Comparison of ENCODE assay signal across 23 mouse cellular contexts in the genomic region with DNA sequence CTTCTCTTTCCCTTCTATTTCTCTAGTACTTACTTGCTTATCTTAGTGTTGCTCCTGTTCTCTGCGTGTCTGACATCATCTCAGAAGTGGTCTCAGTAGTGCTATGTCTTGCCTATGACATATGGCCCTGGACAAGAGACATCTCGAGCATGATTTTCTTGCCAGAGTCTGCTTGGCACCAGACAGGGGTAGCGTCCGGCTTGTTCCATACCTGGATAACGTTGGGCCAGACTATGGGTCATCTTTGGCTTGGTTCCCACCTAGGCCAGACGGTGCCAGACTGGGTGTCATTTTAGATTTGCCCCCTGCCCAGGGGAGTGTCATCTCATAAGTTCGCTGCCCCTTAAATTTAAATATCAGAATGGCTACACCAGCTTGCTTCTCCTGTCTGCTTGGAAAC.
DNase-seq lines count a peak whose midpoint lies in the region; ATAC-seq and TF ChIP-seq lines count a peak whose summit lies in the region.
"Had no signal": no experiment of that assay in that cellular context is flagged by ENCODE, and none has a peak within 500 bp of the region (broad histone marks: within the 10 kb centered on the region; RNA-seq: fewer than 3 reads in every experiment).

No protein-coding gene starts in this region.

- no peak overlapping the region for H3K9ac ChIP-seq in hindbrain, postnatal 0 days (replicated peaks; ENCODE audit: low read length)
- H3K9ac ChIP-seq: embryonic facial prominence, embryonic 12.5 days; forebrain, embryonic 12.5 days; hindbrain, embryonic 13.5 days; intestine, embryonic 15.5 days had no signal

- no peak for TF ChIP-seq CTCF in hindbrain, postnatal 0 days (IDR thresholded peaks at IDR 0.05; ENCODE audit: low read depth)

- H3K4me2 ChIP-seq in hindbrain, postnatal 0 days (ENCODE audit: low read depth, low read length), result no peak overlapping the region
- H3K4me2 ChIP-seq: embryonic facial prominence, embryonic 12.5 days; forebrain, embryonic 12.5 days; heart, embryonic 11.5 days; hindbrain, embryonic 13.5 days; intestine, embryonic 15.5 days had no signal

- H3K4me1 ChIP-seq in hindbrain, postnatal 0 days (ENCODE audit: insufficient read depth, low read length), result no peaks in the 10 kb centered on the region
- no peaks in the 10 kb centered on the region for H3K4me1 ChIP-seq in hindbrain, embryonic 10.5 days (replicated peaks)
- H3K4me1 ChIP-seq: embryonic facial prominence, embryonic 12.5 days; forebrain, embryonic 12.5 days; hindbrain, embryonic 13.5 days; intestine, embryonic 15.5 days had no signal

- H3K36me3 ChIP-seq in hindbrain, postnatal 0 days (ENCODE audit: insufficient read depth, low read length), result no peaks in the 10 kb centered on the region
- H3K36me3 ChIP-seq in hindbrain, embryonic 10.5 days, result no peaks in the 10 kb centered on the region
- H3K36me3 ChIP-seq: embryonic facial prominence, embryonic 12.5 days; forebrain, embryonic 12.5 days; G1E; hindbrain, embryonic 13.5 days; intestine, embryonic 15.5 days had no signal

- 83% methylated on average over 7 of the region's 7 CpGs for WGBS in hindbrain, postnatal 0 days
- 92% methylated on average over 7 of the region's 7 CpGs for WGBS in hindbrain, embryonic 10.5 days

- no peak for ATAC-seq in hindbrain, postnatal 0 days
- no peak for ATAC-seq in frontal cortex, adult (ENCODE audit: low TSS enrichment)
- ATAC-seq: CD4-positive, CD25-positive, alpha-beta regulatory T cell, adult 4 months; forebrain, embryonic 16.5 days; intestine, embryonic 15.5 days had no signal

- no peak overlapping the region for H3K27ac ChIP-seq in hindbrain, postnatal 0 days
- H3K27ac ChIP-seq in hindbrain, embryonic 10.5 days, result no peak overlapping the region
- H3K27ac ChIP-seq: embryonic facial prominence, embryonic 12.5 days; forebrain, embryonic 12.5 days; heart, adult 2 months; hindbrain, embryonic 13.5 days; intestine, embryonic 15.5 days had no signal

- no peaks in the 10 kb centered on the region for H3K9me3 ChIP-seq in hindbrain, postnatal 0 days (ENCODE audit: low read length)
- H3K9me3 ChIP-seq in hindbrain, embryonic 10.5 days, result no peaks in the 10 kb centered on the region
- H3K9me3 ChIP-seq: embryonic facial prominence, embryonic 12.5 days; forebrain, embryonic 12.5 days; hindbrain, embryonic 13.5 days; intestine, embryonic 15.5 days had no signal

- no peaks in the 10 kb centered on the region for H3K27me3 ChIP-seq in hindbrain, postnatal 0 days (ENCODE audit: insufficient read depth, low read length)
- H3K27me3 ChIP-seq in hindbrain, embryonic 10.5 days (ENCODE audit: insufficient read depth, poor library complexity, severe bottlenecking), result no peaks in the 10 kb centered on the region
- H3K27me3 ChIP-seq: embryonic facial prominence, embryonic 12.5 days; forebrain, embryonic 12.5 days; hindbrain, embryonic 13.5 days; intestine, embryonic 15.5 days had no signal

- no peak overlapping the region for H3K4me3 ChIP-seq in hindbrain, postnatal 0 days (ENCODE audit: low read length)
- H3K4me3 ChIP-seq in hindbrain, embryonic 10.5 days, result no peak overlapping the region
- H3K4me3 ChIP-seq: embryonic facial prominence, embryonic 12.5 days; forebrain, embryonic 12.5 days; heart, adult 2 months; hindbrain, embryonic 13.5 days; intestine, embryonic 15.5 days had no signal

- peak; percentile 3 for DNase-seq in hindbrain, postnatal 0 days (ENCODE audit: low spot score)
- DNase-seq in hindbrain, embryonic 10.5 days (ENCODE audit: low spot score), result no peak
- peak; percentile 6 to 19 for DNase-seq in cerebellum, adult 18-20 months
- DNase-seq in cerebellum, adult 9-11 months, result peak; percentile 40
- DNase-seq in cerebellum, postnatal 36 days, result peak; percentile 61 to 69
- no peak for DNase-seq in heart, postnatal 4 days
- no peak for DNase-seq in ovary, postnatal 36 days (ENCODE audit: low spot score)
- DNase-seq: adrenal gland, adult 8-10 months; adrenal gland, postnatal 36 days; B cell, adult 2 months; gastrocnemius, postnatal 14 days; heart, adult 2 months; heart, postnatal 36 days; kidney, adult 18-20 months had no signal

Comparison
In these comparisons a context has a peak if more than half of its experiments do, and no peak if none do; other contexts are left out.
1. DNase-seq: peak in hindbrain, postnatal 0 days (single experiment), cerebellum, adult 18-20 months (2 of 2), cerebellum, adult 9-11 months (single experiment) and cerebellum, postnatal 36 days (2 of 2); none in hindbrain, embryonic 10.5 days (single experiment), heart, postnatal 4 days (single experiment) and ovary, postnatal 36 days (single experiment).